Mouse (Mus musculus): ENCODE measurements around the gene Dtx3l. TPM values are rescaled to one million over a fixed set of nuclear protein-coding genes. Genes with fewer than 3 reads are reported as not detected.
A peak's percentile ranks its signal among the peaks of the same experiment; 100 is the strongest.
"Not testable (repeated sequence)": the region's sequence is repeated elsewhere in the genome, so short reads cannot be mapped to it uniquely, and the experiment has no call there.

Dtx3l gene
- 1 to 10 TPM; 3.5 to 3.6 TPM for total RNA-seq (2021)
- long read RNA-seq, experiment 1, full-length matches to known transcripts = 5 of 5 reads
- long read RNA-seq, experiment 1, partial matches to known transcripts = 0 of 5 reads
- long read RNA-seq, experiment 1, other reads (novel, unspliced or antisense) = 0 of 5 reads
- long read RNA-seq, experiment 2, full-length matches to known transcripts = 3 of 4 reads
- long read RNA-seq, experiment 2, partial matches to known transcripts = 1 of 4 reads
- long read RNA-seq, experiment 2, other reads (novel, unspliced or antisense) = 0 of 4 reads

GRCm38 (mm10) chr16:35938211-35939151, at the start of gene Dtx3l, which contains the start of gene Parp9:
Dtx3l (minus strand) TSS chr16:35939151.
Parp9 (plus strand) TSS chr16:35938470.
- H3K4me3 ChIP-seq = peak within 1 kb of the TSS; percentile 69
- H3K27ac ChIP-seq = peak within 1 kb of the TSS; percentile 69
- TF ChIP-seq CTCF (IDR thresholded peaks at IDR 0.05) = no peak; the same call in 1 of the 2 replicates
- peak; percentile 16 to 44 for DNase-seq (ENCODE audit: extremely low spot score in 1 of 2, low spot score in 2 of 2)
- intact Hi-C loops (cut with DNase I) = loop anchor here (2.0 kb wide), 1 partner anchor 64 kb away; no protein-coding TSS in a partner anchor

- DNase-seq (ENCODE audit: extremely low spot score in 1 of 2, low spot score in 2 of 2) = no peak
- H3K27ac ChIP-seq = no peak overlapping the region
- no peak for TF ChIP-seq CTCF (IDR thresholded peaks at IDR 0.05)
- H3K4me3 ChIP-seq = no peak overlapping the region
- intact Hi-C loops (cut with DNase I) = no loop called here
These were observed 49.0 kb upstream of the Dtx3l start for GRCm38 (mm10) chr16:35987930-35988329.

GRCm38 (mm10) chr16:35984471-35984870, 45.5 kb upstream of the Dtx3l start:
- no peak for TF ChIP-seq CTCF (IDR thresholded peaks at IDR 0.05)
- intact Hi-C loops (cut with DNase I) = no loop called here
- Histone ChIP-seq H3K4me3 (peak overlapping the region; percentile 86), H3K27ac (no peak overlapping the region)
- DNase-seq (ENCODE audit: extremely low spot score in 1 of 2, low spot score in 2 of 2) = no peak

- DNase-seq (ENCODE audit: extremely low spot score in 1 of 2, low spot score in 2 of 2) = peak; percentile 75 to 78
- no peak for TF ChIP-seq CTCF (IDR thresholded peaks at IDR 0.05)
- Histone ChIP-seq H3K4me3 (peak overlapping the region; percentile 86), H3K27ac (peak overlapping the region; percentile 96)
- intact Hi-C loops (cut with DNase I) = loop anchor here (2.0 kb wide), 1 partner anchor 87 kb away; the partner anchor contains the start of genes Ccdc58 and Fam162a
These were observed 44.7 kb upstream of the Dtx3l start for GRCm38 (mm10) chr16:35983517-35984101.

- peak overlapping the region; percentile 96 for H3K27ac ChIP-seq
- H3K4me3 ChIP-seq = peak overlapping the region; percentile 86
- intact Hi-C loops (cut with DNase I) = loop anchor here (2.0 kb wide), 1 partner anchor 88 kb away; the partner anchor contains the start of genes Ccdc58 and Fam162a
- TF ChIP-seq CTCF (IDR thresholded peaks at IDR 0.05) = no peak
- DNase-seq (ENCODE audit: extremely low spot score in 1 of 2, low spot score in 2 of 2) = peak; percentile 93 to 94
These were observed 44.1 kb upstream of the Dtx3l start for GRCm38 (mm10) chr16:35982902-35983516.

GRCm38 (mm10) chr16:35982506-35982901, 43.6 kb upstream of the Dtx3l start:
- peak overlapping the region; percentile 86 for H3K4me3 ChIP-seq
- no peak for TF ChIP-seq CTCF (IDR thresholded peaks at IDR 0.05)
- intact Hi-C loops (cut with DNase I) = loop anchor here (2.0 kb wide), 1 partner anchor 88 kb away; the partner anchor contains the start of genes Ccdc58 and Fam162a
- H3K27ac ChIP-seq = peak overlapping the region; percentile 96
- no peak for DNase-seq (ENCODE audit: extremely low spot score in 1 of 2, low spot score in 2 of 2)

GRCm38 (mm10) chr16:35981363-35981821, 42.4 kb upstream of the Dtx3l start:
- peak; percentile 100 for DNase-seq (ENCODE audit: extremely low spot score in 1 of 2, low spot score in 2 of 2)
- no peak; the same call in 1 of the 2 replicates for TF ChIP-seq CTCF (IDR thresholded peaks at IDR 0.05)
- intact Hi-C loops (cut with DNase I) = no loop called here
- Histone ChIP-seq H3K27ac (no peak overlapping the region), H3K4me3 (no peak overlapping the region)

GRCm38 (mm10) chr16:35978450-35978849, 39.5 kb upstream of the Dtx3l start, which contains the start of gene Kpna1:
Kpna1 (plus strand) TSS chr16:35978750.
- DNase-seq (ENCODE audit: extremely low spot score in 1 of 2, low spot score in 2 of 2); H3K4me3 ChIP-seq; H3K27ac ChIP-seq; intact Hi-C loops (cut with DNase I): not testable (repeated sequence)

GRCm38 (mm10) chr16:35974021-35974420, 35.1 kb upstream of the Dtx3l start:
- no peak for DNase-seq (ENCODE audit: extremely low spot score in 1 of 2, low spot score in 2 of 2)
- Histone ChIP-seq H3K27ac (no peak overlapping the region), H3K4me3 (no peak overlapping the region)
- intact Hi-C loops (cut with DNase I) = no loop called here
- no peak for TF ChIP-seq CTCF (IDR thresholded peaks at IDR 0.05)

GRCm38 (mm10) chr16:35968149-35968548, 29.2 kb upstream of the Dtx3l start:
- intact Hi-C loops (cut with DNase I) = no loop called here
- no peak overlapping the region for H3K4me3 ChIP-seq
- no peak for DNase-seq (ENCODE audit: extremely low spot score in 1 of 2, low spot score in 2 of 2)
- TF ChIP-seq CTCF (IDR thresholded peaks at IDR 0.05) = no peak
- no peak overlapping the region for H3K27ac ChIP-seq

- intact Hi-C loops (cut with DNase I) = no loop called here
- TF ChIP-seq CTCF (IDR thresholded peaks at IDR 0.05) = peak; percentile 26; the same call in 1 of the 2 replicates
- no peak for DNase-seq (ENCODE audit: extremely low spot score in 1 of 2, low spot score in 2 of 2)
- Histone ChIP-seq H3K27ac (no peak overlapping the region), H3K4me3 (no peak overlapping the region)
These were observed 28.4 kb upstream of the Dtx3l start for GRCm38 (mm10) chr16:35967319-35967718.

All from left cerebral cortex, adult 2 months (tissue).